Mouse (Mus musculus) c-Kit-negative CD71-positive TER-119-positive erythroid progenitor cells, embryonic 14.5 days (primary cell): ENCODE results near the gene Lrmda.

Experiments
- DNase-seq: peaks from one replicate; pipeline ENCODE4 v3.0.0-alpha.2; 2013; ENCODE audit warnings: low read depth, low spot score

Lrmda gene

GRCm38 (mm10) chr14:22936701-22937100 lies 917.2 kb downstream of the Lrmda start:
- no peak for DNase-seq

- no peak for DNase-seq
Measured at GRCm38 (mm10) chr14:22940576-22940975, 921.1 kb downstream of the Lrmda start.

DNA sequence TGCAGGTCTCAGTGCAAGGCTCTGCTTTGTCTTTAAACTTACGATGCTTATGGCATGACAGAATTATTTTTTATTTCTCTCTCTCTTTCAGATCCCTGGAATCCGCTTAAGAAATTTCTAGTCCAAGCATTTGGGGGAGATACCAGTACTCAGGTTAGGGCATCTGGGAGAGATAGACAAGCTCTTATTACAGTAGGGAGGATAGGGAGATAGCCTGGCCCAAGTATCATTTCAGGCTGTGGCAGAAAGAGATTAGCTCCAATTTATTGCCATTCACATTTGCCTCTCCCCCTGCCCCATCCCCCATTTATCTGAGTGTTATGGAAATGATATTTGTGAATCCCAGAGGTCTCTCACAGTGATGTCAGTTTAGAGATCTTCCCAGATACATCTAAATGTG lies 923.1 kb downstream of the Lrmda start:
- no peak for DNase-seq

DNA sequence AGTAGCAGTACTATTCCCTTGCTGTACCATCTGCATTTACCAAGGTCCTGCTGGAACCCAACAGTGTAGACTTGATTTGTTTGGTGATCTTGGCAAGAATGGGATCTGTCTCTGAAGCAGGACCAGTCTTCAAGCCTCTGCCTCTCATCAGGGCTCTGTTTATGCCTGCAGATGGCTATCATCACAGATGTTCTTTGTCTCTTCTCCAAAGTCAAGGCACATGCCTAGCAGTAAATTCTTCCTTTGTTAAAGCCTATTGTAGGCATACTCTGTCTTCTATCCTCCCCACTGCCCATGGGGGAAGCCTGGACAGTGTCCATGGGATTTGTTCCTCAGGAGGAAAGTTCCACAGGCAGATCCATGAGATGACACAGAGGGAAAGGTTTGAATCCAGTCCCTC lies 930.0 kb downstream of the Lrmda start:
- no peak for DNase-seq

DNA sequence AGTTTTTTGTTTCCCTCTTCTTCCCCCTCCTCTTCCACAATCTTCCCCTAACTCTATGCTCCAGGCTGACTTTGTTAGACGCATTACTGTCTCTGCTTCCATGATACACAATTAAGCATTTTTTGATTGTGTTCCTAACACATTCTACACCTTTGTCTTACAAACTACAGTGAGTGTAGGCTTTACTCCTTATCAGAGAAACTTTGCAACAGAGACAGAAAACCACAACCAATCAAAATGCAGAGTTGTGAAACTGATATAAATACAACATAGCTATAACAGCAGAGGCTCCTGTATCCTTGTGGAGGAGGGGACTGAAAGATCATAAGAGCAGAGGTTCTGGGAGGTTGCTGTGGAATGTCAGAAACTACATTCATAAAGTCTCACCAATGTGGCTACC lies 933.5 kb downstream of the Lrmda start:
- no peak for DNase-seq

DNA sequence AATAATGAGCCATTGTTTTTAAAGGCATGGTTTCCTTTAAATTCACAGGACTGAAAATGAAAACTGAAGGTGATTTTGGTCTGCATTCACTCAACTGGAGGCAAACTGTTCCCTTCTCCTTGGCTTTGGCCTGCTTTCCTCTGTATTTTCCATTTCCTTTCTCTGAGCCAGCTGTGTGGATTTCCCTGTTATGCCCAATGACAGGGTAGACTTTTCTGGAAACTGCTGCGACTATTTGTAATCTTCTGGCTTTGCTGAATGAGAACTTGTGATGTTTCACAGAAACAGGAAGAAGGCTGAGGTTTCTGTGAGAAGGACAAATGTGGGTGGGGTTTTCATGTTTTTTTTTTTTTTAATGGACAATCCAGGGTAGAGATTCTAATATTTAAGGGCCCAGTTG lies 940.7 kb downstream of the Lrmda start:
- no peak for DNase-seq

- no peak for DNase-seq
Measured at GRCm38 (mm10) chr14:22964796-22965660, 945.5 kb downstream of the Lrmda start.

DNA sequence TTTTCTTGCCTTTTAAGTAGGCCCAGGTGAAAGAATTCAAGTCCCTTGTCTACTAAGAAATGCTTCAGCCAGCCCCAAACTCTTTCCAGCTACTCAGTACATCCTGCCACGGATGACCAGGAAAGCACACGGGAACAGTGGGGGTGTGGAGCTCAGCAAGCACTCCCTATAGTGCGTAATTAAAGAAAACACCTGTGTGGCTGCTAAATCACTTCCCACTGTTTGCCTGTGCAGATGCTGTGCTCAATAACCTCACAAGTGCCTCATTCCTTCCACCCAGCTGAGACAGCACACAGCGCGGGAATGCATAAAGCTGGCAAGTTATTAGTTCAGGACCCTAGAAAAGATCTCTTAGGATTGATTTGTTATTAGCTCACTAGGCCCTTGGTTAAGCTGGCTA lies 949.2 kb downstream of the Lrmda start:
- no peak for DNase-seq

DNA sequence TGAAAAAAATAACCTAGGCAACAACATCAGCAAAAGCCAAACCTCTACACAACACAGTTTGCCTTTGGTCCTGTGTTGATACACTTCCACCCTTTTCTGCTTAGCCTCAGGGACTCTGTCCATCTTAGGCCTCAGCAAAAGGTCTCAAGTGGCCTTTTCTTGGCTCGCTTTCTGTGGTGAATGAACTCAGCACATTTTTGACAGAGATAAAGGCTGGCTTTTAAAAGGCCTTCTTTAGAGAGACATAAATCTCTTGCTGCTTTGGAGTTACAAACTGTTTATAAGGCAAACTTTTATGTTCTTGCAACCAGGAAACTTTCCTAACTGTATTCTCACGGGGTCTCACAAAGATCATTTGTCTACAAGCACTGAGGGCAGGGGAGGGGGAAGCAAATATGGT lies 967.2 kb downstream of the Lrmda start:
- no peak for DNase-seq

DNA sequence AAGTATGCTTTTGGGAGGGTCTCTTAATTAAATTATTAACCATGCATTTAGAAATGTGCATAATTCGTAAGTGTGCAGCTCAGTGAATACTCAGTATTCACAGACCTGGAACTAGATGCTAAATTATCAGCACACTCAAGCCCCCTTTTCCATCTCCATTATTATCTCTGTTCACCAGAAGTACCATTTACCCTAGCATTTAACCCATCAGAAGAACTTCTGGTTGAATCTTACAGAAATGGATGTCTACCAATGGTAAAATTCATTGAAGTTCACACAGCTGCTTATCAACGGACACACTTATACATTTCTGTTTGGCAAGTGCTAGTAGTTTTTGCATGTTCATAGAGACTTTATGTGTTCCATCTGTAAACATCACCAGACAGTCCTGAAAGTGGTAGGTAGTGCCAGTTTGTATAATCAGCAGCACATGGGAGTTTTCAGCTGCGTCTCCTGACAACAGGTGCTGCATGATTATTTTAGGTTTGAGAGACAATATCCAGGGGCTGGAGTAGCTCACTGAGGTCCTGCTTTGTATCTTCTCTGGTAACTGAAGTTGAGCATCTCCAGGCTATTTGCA lies 968.7 kb downstream of the Lrmda start:
- no peak for DNase-seq

DNA sequence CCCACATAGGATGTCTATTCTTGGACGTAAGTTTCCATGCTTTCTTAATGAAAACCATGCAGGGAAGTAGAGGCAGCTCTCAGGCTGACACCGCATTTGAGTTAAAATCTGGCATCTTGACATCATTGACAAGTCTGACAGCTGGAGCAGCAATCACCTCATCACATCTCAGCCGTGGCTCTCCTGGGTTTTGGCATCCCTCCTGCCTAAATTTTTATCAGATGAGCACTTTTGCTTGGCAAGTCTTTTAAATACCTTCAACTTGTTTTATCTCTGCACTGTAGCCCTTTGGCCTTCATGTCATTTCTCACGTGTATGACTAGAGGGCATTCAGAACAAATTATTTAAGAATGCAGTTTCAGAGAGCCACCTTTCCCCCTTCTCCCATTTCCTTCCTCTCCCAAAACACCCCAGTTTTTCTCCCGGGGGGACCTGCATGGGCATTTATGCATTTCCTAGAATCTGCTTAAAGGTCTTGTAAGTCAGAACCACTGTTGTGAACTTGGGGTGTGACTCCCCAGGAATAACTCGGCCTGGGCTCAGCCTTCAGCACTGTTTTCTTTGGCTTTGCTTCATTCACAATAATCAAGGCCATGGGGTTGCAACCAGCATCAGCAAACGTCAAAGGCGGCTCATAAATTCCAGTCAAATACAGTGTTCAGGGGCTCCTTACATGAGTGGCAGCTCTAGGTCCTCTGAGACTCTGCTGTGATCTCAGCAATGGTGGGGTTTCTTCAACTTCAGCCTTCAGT lies 975.8 kb downstream of the Lrmda start:
- DNase-seq: no peak

DNA sequence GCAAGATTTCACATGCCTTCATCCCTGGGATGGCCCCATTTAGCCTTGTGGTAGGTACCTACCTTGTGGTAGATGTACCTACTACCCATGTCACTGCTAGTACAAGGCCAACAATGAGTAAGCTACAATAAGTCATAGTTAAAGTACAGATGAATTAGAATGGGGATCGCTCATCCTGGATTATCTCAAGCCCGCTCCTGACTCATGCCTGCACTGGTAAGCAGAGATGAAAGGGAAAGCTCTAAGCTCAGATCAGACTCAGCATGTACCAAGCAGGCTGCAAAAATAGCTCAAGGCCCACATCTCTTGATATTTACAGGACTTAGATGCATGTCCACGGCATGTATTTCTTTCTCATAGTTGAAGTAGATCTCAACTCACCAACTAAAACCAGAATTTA lies 979.4 kb downstream of the Lrmda start:
- DNase-seq: no peak

GRCm38 (mm10) chr14:23011989-23012388 lies 992.5 kb downstream of the Lrmda start:
- DNase-seq: no peak

GRCm38 (mm10) chr14:23014747-23015286 lies 995.3 kb downstream of the Lrmda start:
- DNase-seq: no peak

DNA sequence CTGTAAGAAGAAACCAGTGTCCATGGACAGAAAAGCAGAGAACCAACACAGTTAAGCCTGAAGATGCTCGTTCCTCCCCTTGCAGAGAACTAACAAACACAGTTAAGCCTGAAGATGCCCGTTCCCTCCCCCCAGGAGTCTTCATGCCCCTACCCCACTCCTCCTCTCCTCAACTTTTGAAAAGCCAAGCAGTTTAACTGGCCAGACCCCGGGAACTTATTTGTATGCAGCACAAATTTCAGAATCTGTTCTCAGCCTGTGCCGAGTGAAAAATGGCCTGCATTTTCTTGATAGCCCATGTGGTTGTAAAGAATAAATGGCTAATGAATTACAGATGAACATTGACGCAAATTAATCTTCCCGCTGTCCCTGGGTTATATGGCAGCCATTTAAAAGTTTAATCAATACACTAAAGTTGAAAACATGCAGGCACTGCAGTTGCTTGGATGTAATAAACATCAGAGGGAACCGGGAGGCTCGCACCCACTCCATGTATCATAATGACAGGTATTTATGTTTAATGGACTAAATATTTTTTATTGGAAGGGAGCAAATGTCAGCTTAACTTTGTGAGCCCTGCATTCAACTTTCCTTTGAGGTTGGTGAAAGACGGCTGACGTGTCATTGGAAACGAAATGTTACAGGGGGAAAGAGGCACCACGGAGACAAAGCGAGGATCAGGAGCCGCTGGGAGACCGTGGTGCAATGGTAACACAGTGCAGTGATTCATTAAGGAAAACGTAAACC lies 996.0 kb downstream of the Lrmda start:
- DNase-seq: no peak

DNA sequence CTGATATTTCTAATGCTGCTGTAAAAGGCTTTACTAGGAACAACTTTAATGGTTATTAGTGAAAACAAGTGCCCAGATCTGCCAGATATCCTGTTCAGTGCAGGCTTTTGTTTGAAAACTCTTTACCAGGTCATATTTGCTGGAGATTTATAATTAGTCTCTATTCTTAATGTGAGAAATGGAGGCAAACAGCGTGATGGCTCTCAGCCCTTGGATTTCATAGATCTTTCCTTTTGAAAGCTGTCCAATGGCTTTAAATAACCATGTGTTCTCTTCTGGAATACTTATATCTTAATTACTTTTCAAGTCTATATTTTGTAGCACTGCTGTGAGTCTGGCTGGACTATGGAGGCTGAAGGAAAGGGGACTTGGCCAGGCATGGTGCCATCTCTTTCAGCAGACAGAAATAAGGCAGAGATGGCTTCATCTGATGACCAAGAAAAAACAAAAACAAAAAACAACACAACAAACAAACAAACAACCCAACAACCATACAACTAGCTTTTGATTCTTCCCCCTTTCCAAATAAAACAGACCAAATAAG lies 996.6 kb downstream of the Lrmda start:
- DNase-seq: no peak

- DNase-seq: no peak
Measured at GRCm38 (mm10) chr14:23041002-23041401, 1021.5 kb downstream of the Lrmda start.

GRCm38 (mm10) chr14:23045322-23045721 lies 1025.8 kb downstream of the Lrmda start:
- DNase-seq: no peak

GRCm38 (mm10) chr14:23046330-23046729 lies 1026.8 kb downstream of the Lrmda start:
- DNase-seq: no peak

GRCm38 (mm10) chr14:23051441-23051840 lies 1031.9 kb downstream of the Lrmda start:
- no peak for DNase-seq

GRCm38 (mm10) chr14:23052833-23053592 lies 1033.5 kb downstream of the Lrmda start:
- no peak for DNase-seq
